Comparison of ENCODE assay signal across 8 mouse cellular contexts in genomic region chr19:46477432-46477845, GRCm38 (mm10). TPM values are rescaled to one million over a fixed set of nuclear protein-coding genes. Genes with fewer than 3 reads are reported as not detected.
A peak's percentile ranks its signal among the peaks of the same experiment; 100 is the strongest.
DNase-seq lines count a peak whose midpoint lies in the region; ATAC-seq and TF ChIP-seq lines count a peak whose summit lies in the region.
"Had no signal": no experiment of that assay in that cellular context is flagged by ENCODE, and none has a peak within 500 bp of the region (broad histone marks: within the 10 kb centered on the region; RNA-seq: fewer than 3 reads in every experiment).

No protein-coding gene starts in this region.

- no peak for ATAC-seq in kidney, postnatal 0 days (replicated peaks; ENCODE audit: low FRiP score, low read depth)
- no peak for ATAC-seq in monocyte, adult 5-6 weeks (replicated peaks; ENCODE audit: insufficient number of reproducible peaks, low FRiP score, low TSS enrichment, poor library complexity, severe bottlenecking)
- ATAC-seq: activated CD4-positive, CD25-positive, alpha-beta regulatory T cell, adult 4 months had no signal

- H3K36me3 ChIP-seq in kidney, postnatal 0 days (ENCODE audit: insufficient read depth, low read length), result peaks cover 26% of the 10 kb centered on the region; the same call in 1 of the 2 replicates
- H3K36me3 ChIP-seq in limb, embryonic 10.5 days, result peaks cover 77% of the 10 kb centered on the region

- TF ChIP-seq CTCF in kidney, postnatal 0 days (IDR thresholded peaks at IDR 0.05; ENCODE audit: low read depth), result no peak
- TF ChIP-seq CTCF in bone marrow macrophage, adult 2 months (IDR thresholded peaks at IDR 0.05; ENCODE audit: low read depth, low read length), result no peak

- 30% methylated on average over 10 of the region's 10 CpGs for WGBS in kidney, postnatal 0 days
- 31% methylated on average over 10 of the region's 10 CpGs for WGBS in limb, embryonic 10.5 days

- no peak overlapping the region for H3K9ac ChIP-seq in kidney, postnatal 0 days (ENCODE audit: low read depth, low read length)

- H3K27me3 ChIP-seq in kidney, postnatal 0 days (ENCODE audit: insufficient read depth, low read length), result no peaks in the 10 kb centered on the region
- no peaks in the 10 kb centered on the region for H3K27me3 ChIP-seq in limb, embryonic 10.5 days (ENCODE audit: low read depth, poor library complexity, severe bottlenecking)

- H3K9me3 ChIP-seq in kidney, postnatal 0 days (replicated peaks; ENCODE audit: low read length), result no peaks in the 10 kb centered on the region
- H3K9me3 ChIP-seq in limb, embryonic 10.5 days (replicated peaks), result no peaks in the 10 kb centered on the region

- H3K4me3 ChIP-seq in kidney, postnatal 0 days (replicated peaks; ENCODE audit: low read depth, low read length), result no peak overlapping the region
- H3K4me3 ChIP-seq in bone marrow macrophage, adult 2 months (ENCODE audit: insufficient read depth, low read length), result no peak overlapping the region
- 0 out of 2 replicates have a peak overlapping the region, but pooled peaks have one; percentile 8 for H3K4me3 ChIP-seq in limb, embryonic 10.5 days

- no peak for TF ChIP-seq POLR2A in bone marrow macrophage, adult 2 months (IDR thresholded peaks at IDR 0.05; ENCODE audit: borderline replicate concordance, low read depth, low read length)

- no peak for DNase-seq in kidney, postnatal 0 days (ENCODE audit: low spot score)
- no peak for DNase-seq in kidney, adult 9 months
- DNase-seq in ES-CJ7 (ENCODE audit: low read depth, low spot score), result peak; percentile 73
- DNase-seq in limb, embryonic 10.5 days (ENCODE audit: low spot score), result no peak
- DNase-seq in frontal cortex, postnatal 36 days (ENCODE audit: low spot score in 2 of 2), result no peak

- peak overlapping the region; percentile 82 for H3K27ac ChIP-seq in kidney, postnatal 0 days
- H3K27ac ChIP-seq in bone marrow macrophage, adult 2 months (ENCODE audit: insufficient read depth, low read depth, low read length), result peak overlapping the region; percentile 85
- peak overlapping the region; percentile 58; the same call in 1 of the 2 replicates for H3K27ac ChIP-seq in limb, embryonic 10.5 days

- H3K4me1 ChIP-seq in kidney, postnatal 0 days (replicated peaks; ENCODE audit: insufficient read depth, low read length), result peaks cover 43% of the 10 kb centered on the region
- peaks cover 48% of the 10 kb centered on the region for H3K4me1 ChIP-seq in bone marrow macrophage, adult 2 months (ENCODE audit: control insufficient read depth, insufficient read depth, low read length)
- peaks cover 57% of the 10 kb centered on the region for H3K4me1 ChIP-seq in limb, embryonic 10.5 days

- no peak overlapping the region for H3K4me2 ChIP-seq in kidney, postnatal 0 days (ENCODE audit: low read length)

RNA-seq across cellular contexts. Expression of gene Trim8, which starts 24.1 kb away (rescaled TPM):
- polyA plus RNA-seq in kidney, postnatal 0 days (2015; fragmentation: Nextera tagmentation; extraction: Ambion mirVana), result 27.8 and 30.5 TPM in 2 replicates
- 66.3 and 69.0 TPM in 2 replicates for polyA plus RNA-seq in bone marrow macrophage, adult 2 months (2012; ENCODE audit: insufficient read depth, insufficient read length, missing spikeins)
- 13.0 and 15.2 TPM in 2 replicates for polyA plus RNA-seq in limb, embryonic 10.5 days (2016; fragmentation: Nextera tagmentation; extraction: Ambion mirVana)
- total RNA-seq in monocyte, adult 5-6 weeks (2017), result 35.4 to 50.0 TPM (median 39.9 TPM) in 3 replicates
